Mouse (Mus musculus) frontal cortex, postnatal 10 days (tissue): ENCODE data around the gene Dcaf8.

Experiments used
- DNase-seq, 2 experiments: peaks; one replicate each; pipeline ENCODE4 v3.0.0; 2022; ENCODE audit warnings: low spot score in 2 of 2, mixed read lengths in 1 of 2

Dcaf8 gene

DNA sequence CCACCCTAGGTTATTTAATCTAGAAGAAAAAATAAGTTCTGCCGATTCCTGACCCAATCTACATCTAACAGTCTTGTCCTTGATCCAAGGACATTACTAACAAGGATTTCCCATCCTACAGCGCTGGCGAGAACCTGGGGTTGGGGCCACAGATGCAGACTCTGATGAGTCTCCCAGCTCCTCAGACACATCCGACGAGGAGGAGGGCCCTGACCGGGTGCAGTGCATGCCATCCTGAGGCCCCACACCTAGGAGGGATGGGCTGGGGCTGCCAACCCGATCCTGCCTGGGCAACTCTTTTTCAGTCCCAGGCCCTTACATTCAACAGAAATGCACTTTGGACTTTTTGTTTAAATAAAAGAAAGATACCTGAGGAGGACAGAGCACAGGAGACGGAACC, 46.6 kb downstream of the Dcaf8 start:
- DNase-seq = no peak

DNA sequence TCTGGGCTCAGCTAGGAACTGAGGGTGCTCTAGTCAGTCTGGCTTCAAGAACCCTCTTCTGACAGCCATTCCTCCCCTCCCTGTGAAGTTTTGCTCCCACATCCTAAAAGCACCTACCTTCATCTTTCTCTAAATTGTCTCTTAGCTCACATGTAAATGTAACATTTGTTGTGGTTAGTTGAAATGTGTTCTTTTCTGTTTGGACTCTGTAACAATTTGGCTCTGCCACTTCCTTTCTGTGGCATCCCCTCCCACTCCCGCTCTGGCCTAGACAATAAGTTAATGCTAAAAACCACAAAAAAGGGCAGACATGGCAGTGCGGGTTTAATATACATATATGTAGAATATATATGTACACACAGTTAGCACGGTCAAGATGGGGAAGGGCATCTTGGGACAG, 49.3 kb downstream of the Dcaf8 start:
- no peak for DNase-seq

DNA sequence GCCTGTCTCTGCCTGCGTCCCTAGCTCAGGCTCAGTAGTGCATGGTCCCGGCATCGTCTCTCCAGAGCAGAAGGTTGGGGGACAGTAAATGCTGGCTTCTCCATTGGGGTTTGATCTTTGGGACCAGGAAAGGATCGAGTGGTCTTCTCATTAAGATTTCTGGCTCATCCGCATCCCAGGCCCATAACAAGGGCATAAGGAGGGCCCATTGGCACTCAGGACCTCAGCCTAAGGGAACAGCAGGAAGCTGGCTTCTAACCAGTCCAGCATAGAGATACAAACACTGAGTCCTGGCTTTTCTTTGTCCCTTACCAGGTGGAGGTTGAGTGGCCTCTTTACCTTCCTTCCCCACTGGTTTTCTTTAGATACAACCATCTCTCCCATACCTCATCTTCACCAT, 50.0 kb downstream of the Dcaf8 start:
- peak; percentile 1 to 7 for DNase-seq

DNA sequence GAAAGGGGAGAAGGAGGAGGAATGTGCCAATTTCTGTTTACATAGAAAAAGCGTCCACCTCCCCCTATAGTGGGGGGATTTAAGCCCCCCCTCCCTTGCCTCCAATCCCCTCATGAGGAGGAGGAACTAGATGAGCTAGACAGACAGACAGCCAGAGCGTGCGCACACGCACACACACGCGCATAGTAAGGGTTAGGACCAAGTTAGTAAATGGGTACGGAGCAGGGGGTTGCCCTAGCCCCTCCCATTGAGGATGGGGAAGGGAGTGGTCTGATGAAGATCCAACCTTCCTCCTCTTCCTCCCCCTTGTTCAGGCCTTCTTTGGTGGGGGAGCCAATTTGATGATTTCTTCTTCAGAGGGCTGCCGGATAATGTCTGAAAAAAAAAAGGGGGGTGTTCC, 50.4 kb downstream of the Dcaf8 start:
- peak in 1 of 2 experiments; percentile 6 for DNase-seq

DNA sequence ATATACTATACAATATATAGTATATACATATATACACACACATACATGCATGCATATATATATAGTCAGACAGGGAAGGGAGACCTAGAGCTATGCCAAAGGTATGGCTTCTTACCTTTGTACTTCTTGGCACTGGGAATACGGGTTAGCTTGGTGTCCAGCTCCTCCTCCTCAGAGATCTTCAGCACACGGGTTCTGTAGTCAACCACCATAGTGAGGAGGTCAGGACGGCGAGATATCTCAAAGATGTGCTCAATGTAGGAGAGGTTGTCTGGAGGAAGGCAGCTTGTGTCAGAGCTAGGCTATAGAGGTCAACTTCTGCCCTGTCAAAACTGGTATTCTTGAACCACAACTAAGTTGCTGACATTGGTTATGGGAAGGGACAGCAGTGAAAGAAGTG, 51.1 kb downstream of the Dcaf8 start:
- DNase-seq = no peak

DNA sequence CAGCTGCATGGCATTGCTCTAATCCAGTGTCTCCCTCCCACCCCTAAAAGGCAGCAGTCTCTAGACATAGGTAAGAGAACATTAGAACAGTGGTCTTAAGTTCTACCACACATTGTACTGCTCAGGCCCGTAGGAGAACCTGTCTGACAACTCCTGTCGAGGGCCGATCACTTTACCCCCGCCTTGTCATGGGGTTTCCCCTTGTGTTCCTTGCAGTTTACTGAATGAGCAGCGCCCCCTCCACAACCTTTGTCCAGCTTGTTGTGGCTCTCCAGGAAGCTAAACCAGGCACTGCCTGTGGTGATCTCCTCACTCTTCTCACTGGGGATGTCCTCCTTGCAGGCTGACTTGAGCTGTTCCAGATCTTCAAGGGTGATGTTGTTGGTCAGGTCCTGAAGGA, 52.3 kb downstream of the Dcaf8 start:
- DNase-seq = peak in 1 of 2 experiments; percentile 19

DNA sequence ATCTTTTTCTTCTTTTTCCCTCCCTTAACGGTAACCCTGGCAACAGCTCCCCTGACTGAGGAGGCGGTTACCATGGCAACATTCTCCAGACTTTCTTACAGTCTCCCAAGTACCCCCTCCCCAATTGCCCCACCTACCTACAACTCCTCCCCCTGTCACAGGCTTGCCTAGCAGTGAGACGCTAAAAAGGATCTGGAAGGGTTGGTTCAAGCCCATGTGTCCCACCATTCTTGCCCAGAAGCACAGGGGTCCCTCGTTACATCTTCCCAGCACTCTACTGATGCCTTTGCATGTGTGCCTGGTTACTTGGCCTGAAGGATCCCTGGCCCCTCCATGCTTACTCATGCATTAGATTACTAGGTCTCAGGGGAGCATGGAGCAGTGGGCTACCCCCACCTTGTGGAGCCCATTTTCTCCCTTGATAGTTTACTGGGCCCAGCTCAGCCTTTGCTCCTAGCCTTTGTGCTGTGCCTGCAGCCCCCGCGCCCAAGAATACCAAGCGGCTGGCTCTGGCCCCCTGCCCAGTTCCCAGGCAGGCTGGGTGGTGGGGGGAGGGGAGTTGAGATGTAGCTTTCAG, 53.1 kb downstream of the Dcaf8 start:
- DNase-seq = peak; percentile 82 to 84

DNA sequence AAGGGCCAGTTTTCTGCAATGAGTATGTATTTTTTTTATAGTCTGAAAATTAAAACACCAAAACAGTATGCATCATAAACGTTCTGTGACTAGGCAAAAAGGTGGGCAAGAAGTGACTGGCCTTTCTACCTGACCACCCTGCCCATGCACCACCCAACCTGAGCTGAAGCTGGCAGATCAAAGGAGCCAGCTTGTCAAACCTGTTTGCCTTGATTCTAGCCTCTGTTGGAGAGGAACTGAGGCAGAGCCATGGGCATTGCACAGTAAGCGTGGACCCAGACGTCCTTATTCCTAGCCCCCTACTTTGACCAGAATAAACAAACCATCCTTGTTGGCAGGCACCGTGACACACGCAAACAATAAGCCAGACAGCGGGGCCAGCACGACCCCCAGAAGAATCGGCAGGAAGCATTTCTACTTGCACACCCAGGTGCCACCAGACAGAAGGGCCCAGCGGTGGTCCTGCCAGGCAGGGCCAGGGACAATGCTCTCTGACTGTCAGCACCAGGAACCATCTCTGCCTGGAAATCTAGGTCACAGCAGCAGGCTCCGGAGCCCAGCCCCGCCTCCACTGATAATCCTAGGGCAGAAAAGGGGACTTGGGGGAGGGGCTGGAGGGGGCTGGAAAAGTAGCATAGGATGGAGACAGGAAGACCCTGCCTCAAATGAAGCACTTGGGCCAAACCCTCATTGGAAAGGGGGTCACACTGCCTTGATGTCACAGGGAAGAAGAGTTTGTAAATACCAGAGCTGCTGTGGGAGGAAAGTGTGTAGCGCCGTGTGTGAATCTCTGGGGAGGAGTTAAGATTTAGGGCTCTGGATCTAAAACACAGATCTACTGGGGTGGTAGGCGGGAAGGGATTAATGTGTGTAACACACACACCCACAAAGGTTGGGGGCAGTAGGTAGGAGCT, 54.3 kb downstream of the Dcaf8 start:
- peak in 1 of 2 experiments; percentile 34 for DNase-seq

DNA sequence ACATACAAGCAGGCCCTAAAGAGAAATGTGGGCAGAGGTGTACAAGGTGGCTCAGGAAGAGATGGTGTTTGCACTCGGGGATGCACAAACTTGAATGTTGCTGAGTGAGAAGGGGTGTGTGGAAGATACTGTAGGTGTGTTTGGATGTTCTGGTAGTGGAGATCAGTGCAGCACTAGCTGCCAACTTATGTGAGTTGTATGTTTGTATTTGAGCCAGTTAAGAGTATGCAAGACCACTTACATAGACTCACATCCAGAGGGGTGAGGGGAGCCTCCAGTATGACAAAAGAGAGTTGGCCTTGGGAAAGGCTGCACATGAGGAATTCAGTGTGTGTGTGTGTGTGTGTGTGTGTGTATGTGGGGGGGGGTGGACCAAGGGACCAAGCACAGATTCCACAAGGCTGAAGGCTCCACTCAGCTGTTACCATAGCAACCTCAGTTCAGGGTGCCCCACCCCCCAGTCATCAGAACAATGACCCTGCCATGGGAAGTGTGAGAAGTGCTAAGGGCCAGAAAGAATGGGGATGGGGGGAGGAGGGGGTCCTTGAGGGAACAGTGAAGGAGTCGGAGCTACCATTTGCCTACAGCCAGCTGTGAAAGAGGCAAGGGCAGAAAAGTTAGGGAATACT, 55.1 kb downstream of the Dcaf8 start:
- DNase-seq = peak; percentile 36 to 60

DNA sequence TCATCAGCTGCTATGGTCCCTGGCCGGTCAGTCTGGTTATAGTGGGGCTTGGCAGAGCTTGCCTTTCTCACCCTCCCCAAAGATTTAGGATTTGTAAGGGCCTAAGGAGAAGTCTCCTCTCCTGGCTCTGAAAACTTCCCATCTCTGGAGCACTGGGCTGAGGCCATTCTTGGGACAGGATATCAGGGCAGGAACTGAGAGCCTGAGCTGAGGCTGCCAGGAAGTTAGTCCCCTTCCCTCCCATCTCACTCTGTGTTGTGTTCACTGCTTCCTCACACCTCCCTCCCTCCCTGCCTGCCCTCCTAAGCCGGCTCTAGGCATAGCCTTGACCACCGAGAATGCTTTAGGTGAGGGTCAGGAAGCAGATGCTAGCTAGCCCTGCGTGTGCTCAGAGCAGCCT, 55.7 kb downstream of the Dcaf8 start:
- peak in 1 of 2 experiments; percentile 9 for DNase-seq

DNA sequence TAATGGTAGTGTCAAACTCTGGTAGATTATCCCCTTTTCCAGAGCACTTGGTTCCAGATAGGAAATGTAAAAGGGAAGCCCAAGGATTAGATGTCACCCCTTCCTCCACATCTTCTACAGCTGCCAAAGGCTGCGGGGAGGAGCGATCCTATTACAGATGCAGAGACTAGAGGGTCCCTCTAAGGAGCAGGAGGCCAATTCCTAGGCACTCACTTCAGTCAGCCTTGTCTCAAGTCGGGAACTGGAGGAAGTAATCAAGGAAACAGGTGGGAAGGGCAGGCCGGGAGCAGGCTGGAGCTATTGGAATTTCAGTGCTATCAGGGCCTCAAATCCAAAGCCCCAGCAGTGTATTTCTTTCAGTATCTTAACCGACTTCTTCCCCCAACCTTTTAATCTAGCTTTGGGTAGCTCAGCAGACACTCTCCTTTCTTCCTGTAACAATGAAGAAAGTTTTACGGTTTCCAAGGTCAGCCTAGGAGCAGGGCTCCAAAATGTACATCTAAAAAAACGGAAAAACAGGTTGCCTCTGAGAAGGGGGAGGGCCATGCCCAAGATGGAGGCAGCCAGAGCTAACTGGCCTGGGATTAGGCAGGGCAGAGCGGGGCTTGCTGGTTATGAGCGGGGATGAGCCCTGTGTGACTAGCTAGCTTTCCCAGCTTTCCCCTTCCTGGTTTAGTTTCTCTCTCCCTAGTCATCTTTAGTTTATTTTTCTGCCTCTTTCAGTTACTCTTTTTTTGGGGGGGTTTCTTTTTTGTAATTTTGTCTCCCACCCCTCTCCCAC, 56.3 kb downstream of the Dcaf8 start:
- peak in 1 of 2 experiments; percentile 16 for DNase-seq

DNA sequence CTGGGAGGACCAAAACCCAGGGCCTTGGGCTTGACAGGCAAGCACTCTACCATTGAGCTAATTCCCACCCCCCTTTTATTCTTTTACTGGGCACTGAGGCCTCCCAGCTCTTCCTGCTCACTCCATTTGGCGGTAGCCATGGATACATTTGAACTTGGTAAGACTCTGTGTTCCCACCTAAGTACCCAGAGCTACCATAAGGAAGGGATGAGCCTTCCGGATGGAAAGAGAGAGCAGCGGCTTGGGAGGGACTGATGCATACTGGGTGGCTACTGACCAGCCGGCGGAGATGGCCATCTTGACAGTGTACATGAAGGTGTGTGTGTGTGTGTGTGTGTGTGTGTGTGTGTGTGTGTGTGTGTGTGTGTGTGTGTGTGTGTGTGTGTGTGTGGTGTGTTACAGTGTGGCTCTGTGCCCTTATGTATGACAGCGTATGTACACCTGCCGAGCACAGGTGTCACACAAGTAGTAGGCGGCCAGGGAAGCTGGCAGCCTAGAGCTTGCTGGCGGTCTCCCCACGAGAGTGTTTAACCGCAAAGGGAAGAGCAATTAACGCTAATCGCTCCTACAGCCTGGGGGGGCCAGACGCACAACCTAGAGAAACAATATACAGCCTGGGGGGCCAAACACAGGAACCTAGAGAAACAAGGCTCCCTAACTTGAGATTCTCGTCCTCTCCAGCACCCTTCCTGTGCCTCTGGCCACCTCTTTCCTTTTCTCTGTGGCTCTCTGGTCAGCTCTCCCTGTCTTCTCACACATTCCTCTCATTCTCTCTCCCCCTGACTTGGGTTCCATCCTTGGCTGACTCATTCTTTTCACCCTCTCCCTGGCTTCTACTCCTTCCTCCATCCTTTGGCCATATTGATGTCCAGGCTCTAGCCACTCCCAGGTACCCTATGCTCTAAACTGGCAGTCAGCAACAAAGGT, 57.2 kb downstream of the Dcaf8 start:
- DNase-seq = peak in 1 of 2 experiments; percentile 7

DNA sequence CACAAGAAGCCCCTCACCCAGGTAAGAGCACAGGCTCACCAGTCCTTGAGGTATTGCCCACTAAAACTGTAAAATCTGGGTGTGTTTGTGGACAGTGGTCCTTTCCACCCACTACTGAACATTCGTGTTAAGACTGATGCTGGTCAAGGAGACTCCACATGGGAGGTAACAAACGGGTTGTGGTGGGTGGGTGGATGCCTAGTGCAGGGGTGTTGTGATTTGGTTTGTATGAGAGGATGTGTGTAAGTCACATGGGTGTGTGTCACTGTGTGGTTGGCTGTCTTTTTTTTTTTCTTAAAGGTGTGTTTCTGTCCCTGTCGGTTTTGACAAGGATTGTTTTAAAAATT, 57.8 kb downstream of the Dcaf8 start:
- DNase-seq = no peak

DNA sequence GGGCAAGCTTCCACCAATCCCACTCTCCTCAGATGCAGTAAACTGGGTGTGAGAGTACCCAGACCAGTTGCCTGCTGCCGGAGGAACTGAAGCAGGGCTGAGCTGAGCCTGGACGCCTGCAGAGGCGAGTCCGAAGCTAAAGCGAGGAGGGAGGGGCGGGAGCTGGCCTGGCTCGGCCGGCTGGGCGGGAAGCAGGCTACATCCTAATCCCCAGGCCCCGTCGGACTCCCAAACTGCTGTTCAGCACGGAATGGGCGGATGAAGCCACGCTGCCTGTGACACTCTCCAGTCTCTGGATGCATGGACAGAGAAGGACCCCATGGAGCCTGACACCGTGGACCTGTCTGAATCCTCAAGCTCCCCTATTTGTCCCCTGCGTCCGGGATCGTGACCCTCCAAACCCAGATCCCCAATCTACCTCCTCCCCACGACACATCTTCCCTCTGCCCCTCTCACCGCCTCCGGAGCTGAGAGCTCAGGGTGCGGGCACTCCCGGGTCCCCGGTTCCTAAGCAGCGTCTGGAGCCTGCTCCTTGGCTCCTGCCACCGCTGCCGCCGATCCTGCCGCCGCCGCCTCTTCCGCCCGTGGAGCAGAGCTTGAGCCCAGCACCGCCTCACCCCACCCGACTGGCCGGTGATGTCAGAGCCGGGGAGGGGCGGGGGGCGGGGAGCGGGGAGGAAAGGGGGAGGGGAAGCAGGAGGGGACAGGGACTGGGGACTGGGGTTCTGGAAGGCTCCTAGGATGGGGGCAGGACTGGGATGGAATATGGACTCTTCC, 58.4 kb downstream of the Dcaf8 start, which contains the start of gene Pea15a:
TSS of gene Pea15a (minus strand) at position 664 of the 777 bp plus-strand sequence.
- peak; percentile 77 to 79 for DNase-seq

DNA sequence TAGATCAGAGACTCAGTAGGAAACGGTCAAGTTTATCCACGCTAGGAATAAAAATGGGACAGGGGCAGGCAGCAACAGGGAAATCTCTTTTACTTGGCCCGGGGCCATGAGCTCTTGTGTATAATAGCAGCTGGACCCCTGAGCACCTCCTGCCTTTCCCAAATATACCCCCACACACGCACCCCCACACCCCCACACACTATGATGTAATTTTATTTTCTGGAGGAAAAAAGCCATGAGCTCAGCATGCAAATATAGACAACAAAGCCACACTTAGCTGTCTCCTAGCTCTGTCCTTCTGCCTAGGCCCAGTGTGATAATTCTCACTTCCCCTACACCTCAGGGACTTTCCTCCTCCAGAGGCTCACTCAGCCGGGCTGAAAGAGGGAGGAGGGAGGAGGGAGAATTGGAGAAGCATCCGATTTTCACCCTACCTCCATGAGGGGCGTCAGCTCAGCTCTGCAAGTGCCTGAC, 59.3 kb downstream of the Dcaf8 start:
- no peak for DNase-seq

DNA sequence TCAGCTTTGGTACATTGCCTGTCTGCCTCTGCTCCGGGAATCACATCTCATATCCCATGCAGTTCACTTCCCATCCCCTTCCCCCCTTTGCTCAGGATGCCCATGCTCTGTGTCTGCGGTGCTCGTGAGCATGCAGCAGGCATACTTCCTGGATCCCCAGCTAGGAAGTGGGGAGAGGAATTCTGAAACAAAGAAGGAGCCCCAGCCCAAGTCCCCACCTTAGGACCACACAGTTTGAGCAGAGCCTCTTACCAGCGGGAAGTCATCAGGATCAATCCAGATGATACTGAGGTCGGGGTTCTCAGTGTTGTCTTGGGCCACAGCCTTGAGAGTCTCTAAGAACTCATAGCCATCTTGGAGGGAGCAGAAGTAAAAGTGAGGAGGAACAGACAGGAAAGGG, 64.9 kb downstream of the Dcaf8 start:
- no peak for DNase-seq

DNA sequence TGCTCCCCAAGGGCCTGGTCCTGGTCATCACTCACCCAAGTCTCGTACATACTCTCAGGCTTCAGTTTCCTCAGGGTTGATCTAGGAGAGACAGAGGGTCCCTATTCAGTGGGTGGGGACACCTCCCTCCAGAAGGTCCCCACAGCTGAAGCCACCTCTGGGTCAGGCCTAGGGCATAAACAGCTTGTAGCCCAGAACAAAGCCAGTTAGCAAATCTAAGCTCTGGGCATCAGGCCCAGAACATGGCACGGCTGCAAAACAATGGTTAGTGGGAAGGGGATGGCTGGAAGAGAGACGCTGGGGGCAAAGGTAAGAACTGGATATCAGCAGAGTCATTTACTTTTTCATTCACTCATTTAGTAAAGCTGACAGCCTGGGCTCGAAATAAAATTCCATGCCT, 65.9 kb downstream of the Dcaf8 start:
- DNase-seq = no peak

DNA sequence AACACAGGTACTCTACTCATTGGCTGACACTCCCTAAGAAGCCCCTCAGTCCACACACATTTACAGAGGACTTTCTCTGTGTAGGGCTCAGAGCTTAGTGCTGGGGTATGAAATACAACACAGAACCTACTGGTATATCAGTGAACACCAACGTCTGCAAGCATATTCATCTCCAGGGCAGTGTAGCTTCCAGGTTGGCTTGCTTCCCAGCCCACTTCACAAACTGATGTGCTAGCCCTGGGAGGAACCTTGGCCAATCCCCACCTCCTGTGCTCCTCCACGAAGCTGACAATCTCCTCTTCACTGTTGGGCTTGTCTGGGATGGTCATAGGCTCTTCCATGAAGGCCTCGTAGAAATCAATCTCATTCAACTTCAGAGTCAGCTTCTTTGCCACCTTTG, 66.9 kb downstream of the Dcaf8 start:
- DNase-seq = no peak

DNA sequence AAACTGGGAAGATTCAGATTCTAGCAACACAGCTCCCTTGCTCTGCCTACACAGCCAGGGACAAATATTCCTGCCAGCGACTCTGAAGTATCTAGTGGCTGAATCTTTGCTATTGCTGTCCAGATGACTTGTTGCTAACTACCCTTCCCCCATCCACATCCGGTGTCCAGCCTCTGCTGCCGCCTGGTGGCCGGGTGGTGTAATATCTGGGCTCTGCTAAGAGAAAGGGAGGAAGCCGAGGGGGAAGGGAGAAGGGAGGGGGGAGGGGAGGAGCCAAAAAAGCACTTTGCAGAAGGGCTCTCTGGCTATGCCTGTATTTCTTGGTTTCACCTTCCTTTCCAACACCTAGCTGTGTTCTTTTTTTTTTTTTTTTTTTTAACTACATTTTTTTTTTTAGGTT, 69.3 kb downstream of the Dcaf8 start:
- peak; percentile 87 to 89 for DNase-seq
